Mouse (Mus musculus) layer of hippocampus, adult 11-12 months (tissue): Measurements from ENCODE around the gene Vpreb1.

Experiments used
- DNase-seq: peaks from one replicate; pipeline ENCODE4 v3.0.0; 2022; ENCODE audit warnings: low spot score

Gene Vpreb1

DNA sequence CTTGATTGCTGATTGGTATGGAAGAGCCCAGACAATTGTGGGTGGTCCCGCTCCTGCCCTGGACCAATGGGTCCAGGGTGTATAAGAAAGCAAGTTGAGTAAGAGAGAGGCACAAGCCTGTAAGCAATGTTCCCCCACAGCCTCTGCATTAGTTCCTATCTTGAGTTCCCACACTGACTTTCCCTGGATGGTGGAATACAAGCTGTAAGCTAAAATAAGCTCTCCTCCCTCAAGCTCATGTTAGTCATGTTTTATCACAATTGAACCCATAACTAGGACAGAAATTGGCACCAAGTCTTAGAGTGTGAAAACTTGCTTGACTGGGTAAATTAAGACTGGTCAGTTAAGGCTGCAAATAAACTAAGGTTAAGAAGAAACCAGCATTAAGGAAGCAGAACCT, 15.1 kb downstream of the Vpreb1 start:
- no peak for DNase-seq

DNA sequence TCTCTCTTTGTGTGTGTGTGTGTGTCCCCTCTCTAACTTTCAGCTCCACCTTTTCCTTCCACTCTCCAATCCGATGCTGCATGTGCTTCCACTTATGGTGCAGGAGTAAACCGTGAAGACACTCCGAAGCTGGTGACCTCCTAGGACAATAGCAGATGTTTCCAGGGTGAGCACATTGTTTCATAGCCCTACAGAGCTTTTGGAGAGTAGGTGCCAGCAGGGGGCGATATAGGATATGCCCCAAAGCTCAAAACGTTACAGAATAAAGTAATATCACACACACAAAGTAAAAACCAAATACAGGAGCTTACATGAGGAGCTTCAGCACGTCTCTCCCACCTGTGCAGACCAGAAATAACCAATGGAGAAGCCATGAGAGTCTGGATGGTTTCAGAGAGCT, 15.8 kb downstream of the Vpreb1 start:
- peak; percentile 71 for DNase-seq

DNA sequence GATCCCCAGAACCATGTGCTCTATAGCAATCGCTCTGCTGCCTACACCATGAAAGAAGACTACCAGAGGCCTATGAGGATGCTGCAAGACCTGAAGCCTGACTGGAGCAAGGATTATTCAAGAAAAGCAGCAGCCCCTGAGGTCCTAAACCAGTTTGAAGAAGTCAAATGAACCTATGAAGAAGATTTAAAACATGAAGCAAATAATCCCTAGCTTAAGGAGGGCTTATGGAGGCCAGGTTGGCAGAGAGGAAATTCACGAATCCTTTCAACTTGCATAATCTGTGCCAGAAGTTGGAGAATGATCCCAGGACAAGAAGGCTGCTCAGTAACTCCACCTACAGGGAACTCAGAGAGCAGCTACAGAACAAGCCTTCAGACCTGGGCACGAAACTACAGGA, 18.2 kb downstream of the Vpreb1 start:
- DNase-seq: no peak

DNA sequence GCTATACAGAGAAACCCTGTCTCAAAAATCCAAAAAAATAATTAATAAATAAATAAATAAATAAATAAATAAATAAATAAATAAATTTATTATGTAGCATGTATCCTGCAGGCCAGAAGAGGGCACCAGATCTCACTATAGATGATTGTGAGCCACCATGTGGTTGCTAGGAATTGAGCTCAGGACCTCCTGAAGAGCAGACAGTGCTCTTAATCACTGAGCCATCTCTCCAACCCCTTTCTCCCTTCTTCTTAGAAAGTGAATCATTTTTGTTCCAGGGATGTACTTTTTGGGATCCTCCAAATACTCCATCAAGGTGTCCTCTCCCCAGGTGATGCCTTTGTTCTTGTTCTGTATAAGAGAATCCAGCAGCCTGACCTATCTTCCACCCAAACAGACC, 21.4 kb downstream of the Vpreb1 start:
- no peak for DNase-seq

DNA sequence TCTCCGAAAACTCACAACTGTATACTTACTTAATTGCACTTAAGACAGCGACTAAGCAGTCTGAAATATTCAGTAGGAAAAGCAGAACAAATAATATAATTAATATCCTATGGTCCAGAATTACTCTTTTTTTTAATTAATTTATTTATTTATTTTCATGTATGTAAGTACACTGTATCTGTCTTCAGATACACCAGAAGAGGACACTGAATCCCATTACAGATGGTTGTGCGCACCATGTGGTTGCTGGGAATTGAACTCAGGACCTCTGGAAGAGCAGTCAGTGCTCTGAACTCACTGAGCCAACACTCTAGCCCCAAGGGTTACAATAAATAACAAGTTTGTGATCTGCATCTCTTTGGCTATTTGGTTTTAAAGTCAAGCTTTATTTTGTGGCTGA, 41.0 kb downstream of the Vpreb1 start:
- DNase-seq: no peak

DNA sequence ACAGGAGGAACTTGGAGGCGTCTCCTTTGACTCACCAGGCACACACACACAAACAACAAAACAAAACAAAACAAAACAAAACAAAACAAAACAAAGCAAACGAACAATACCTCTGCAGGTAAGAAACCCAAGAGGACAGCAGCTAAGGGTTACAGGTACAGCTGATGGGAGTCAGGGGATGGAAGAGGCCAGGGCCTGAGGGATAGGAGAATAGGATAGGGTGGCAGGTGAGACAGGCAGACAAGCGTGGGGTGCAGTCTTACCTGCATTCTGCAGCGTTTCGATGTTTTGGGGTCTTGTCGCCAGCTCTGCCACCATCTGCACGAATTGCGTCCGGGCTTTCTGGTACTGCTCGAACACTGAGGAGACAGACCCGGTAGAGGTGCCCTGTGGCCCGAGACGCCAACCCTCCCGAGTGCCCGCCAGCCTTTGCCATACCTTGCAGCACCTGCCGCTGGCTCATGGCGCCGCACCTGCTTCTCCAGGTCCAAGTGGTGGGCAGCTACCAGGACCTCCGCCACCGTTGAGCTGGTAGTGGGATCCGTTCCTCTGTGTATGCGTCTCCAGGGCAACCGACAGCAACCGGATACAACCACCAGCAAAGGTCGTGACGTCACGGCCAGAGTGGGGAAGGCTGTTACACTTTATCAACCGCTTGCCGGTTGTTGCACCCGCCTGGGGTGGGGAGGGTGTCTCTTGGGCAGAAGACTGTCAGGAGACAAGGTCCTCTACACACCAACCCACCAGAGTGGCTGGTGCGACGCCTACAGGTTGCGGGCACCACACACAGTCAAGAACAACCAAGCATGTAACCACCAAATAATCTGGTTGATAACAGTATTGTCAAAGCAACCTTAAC, 41.7 kb downstream of the Vpreb1 start, which contains the start of gene Spag6l:
Gene Spag6l (minus strand): TSS at position 700 of the 859 bp plus-strand sequence.
- peak; percentile 64 for DNase-seq

DNA sequence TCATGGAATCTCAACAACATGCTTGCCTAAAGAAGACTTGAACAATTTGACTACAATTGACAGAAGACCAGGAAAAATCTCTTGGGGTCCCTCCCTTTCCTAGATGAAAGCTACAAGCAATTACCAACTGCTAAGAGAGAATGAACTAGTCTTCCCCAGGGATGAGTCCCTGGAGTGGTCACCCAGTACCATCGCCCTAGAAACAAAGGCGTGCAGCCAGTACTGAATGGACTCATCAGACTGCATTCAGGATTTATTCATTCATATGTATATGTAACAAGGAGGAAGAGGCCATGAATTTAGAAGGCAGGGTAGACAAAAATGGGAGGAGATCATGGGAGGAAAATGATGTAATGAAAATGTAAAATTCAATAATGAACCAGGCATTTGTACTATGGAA, 44.4 kb downstream of the Vpreb1 start:
- DNase-seq: no peak

DNA sequence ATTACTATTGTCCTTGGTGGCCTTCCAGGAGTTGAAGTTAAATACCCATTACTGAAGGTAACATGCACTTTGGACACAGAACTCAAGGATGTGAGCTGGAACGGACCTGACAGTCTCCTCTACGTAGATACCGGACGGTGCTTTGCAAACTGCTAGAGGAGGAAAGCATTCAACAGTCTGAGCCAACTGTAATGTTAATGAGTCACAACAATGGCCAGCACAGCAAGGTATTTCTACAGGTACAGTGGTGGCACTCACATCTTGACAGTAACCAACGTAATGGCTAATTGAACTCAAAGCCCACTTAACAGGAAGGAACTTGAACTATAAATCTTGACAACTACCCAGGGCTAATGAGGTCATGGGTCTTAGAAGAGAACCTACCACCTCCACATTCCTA, 45.2 kb downstream of the Vpreb1 start:
- DNase-seq: no peak
